28 mouse cellular contexts compared by ENCODE assay signal in genomic region chr2:15926041-15926440, GRCm38 (mm10).
"Had no signal": no experiment of that assay in that cellular context is flagged by ENCODE, and none has a peak within 500 bp of the region (broad histone marks: within the 10 kb centered on the region; RNA-seq: fewer than 3 reads in every experiment).

No protein-coding gene starts in this region.

- H3K9ac ChIP-seq: heart, embryonic 13.5 days; heart, embryonic 15.5 days; hindbrain, embryonic 13.5 days; hindbrain, embryonic 15.5 days; intestine, embryonic 15.5 days; kidney, embryonic 15.5 days; limb, embryonic 12.5 days; liver, embryonic 13.5 days; liver, embryonic 15.5 days had no signal

- H3K36me3 ChIP-seq: heart, embryonic 13.5 days; heart, embryonic 15.5 days; hindbrain, embryonic 13.5 days; hindbrain, embryonic 15.5 days; intestine, embryonic 15.5 days; kidney, embryonic 15.5 days; limb, embryonic 10.5 days; limb, embryonic 12.5 days; liver, embryonic 13.5 days; liver, embryonic 15.5 days had no signal

- H3K27me3 ChIP-seq: heart, embryonic 13.5 days; heart, embryonic 15.5 days; hindbrain, embryonic 13.5 days; hindbrain, embryonic 15.5 days; intestine, embryonic 15.5 days; kidney, embryonic 15.5 days; limb, embryonic 12.5 days; liver, embryonic 13.5 days; liver, embryonic 15.5 days had no signal

- H3K27ac ChIP-seq: heart, adult 2 months; heart, embryonic 13.5 days; heart, embryonic 15.5 days; hindbrain, embryonic 13.5 days; hindbrain, embryonic 15.5 days; intestine, embryonic 15.5 days; kidney, embryonic 15.5 days; kidney, postnatal 0 days; layer of hippocampus, adult 2 months; left cerebral cortex, adult 2 months; limb, embryonic 10.5 days; limb, embryonic 12.5 days; liver, embryonic 13.5 days; liver, embryonic 15.5 days had no signal

- H3K9me3 ChIP-seq: heart, embryonic 13.5 days; heart, embryonic 15.5 days; hindbrain, embryonic 13.5 days; hindbrain, embryonic 15.5 days; intestine, embryonic 15.5 days; kidney, embryonic 15.5 days; limb, embryonic 10.5 days; limb, embryonic 12.5 days; liver, embryonic 13.5 days; liver, embryonic 15.5 days had no signal

- H3K4me1 ChIP-seq: heart, embryonic 13.5 days; heart, embryonic 15.5 days; hindbrain, embryonic 13.5 days; hindbrain, embryonic 15.5 days; intestine, embryonic 15.5 days; kidney, embryonic 15.5 days; limb, embryonic 10.5 days; limb, embryonic 12.5 days; liver, embryonic 13.5 days; liver, embryonic 15.5 days had no signal

- H3K4me3 ChIP-seq: heart, adult 2 months; heart, embryonic 13.5 days; heart, embryonic 15.5 days; hindbrain, embryonic 13.5 days; hindbrain, embryonic 15.5 days; intestine, embryonic 15.5 days; kidney, embryonic 15.5 days; layer of hippocampus, adult 2 months; left cerebral cortex, adult 2 months; limb, embryonic 10.5 days; limb, embryonic 12.5 days; liver, embryonic 13.5 days; liver, embryonic 15.5 days had no signal

- DNase-seq: gastrocnemius, postnatal 14 days; gastrocnemius, postnatal 36 days; heart, adult 11 months; heart, adult 2 months; heart, postnatal 14 days; heart, postnatal 36 days; kidney, adult 18-20 months; kidney, adult 8-10 months; kidney, postnatal 14 days; kidney, postnatal 36 days; liver; liver, embryonic 13.5 days had no signal

- ATAC-seq: inflammation-experienced regulatory T-cells, adult 6 months; intestine, embryonic 15.5 days; intestine, postnatal 0 days had no signal

- H3K4me2 ChIP-seq: heart, embryonic 11.5 days; heart, embryonic 13.5 days; heart, embryonic 15.5 days; hindbrain, embryonic 13.5 days; hindbrain, embryonic 15.5 days; intestine, embryonic 15.5 days; kidney, embryonic 15.5 days; limb, embryonic 12.5 days; liver, embryonic 11.5 days; liver, embryonic 13.5 days; liver, embryonic 15.5 days had no signal
